ENCODE assay signal across 8 mouse cellular contexts in the genomic region with DNA sequence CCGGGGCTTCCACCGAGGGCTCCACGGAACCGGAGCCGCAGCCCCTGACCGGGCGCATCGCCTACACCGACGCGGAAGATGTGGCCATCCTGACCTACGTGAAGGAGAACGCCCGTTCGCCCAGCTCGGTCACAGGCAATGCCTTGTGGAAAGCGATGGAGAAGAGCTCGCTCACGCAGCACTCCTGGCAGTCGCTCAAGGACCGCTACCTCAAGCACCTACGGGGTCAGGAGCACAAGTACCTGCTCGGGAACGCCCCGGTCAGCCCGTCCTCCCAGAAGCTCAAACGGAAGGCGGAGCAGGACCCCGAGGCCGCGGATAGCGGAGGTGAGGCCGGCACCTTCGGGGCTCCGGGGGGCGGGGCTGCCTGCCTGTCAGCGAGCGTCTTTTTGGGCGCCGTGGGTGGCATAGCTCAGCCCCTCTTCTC. TPM values are rescaled to one million over a fixed set of nuclear protein-coding genes. Genes with fewer than 3 reads are reported as not detected.
DNase-seq lines count a peak whose midpoint lies in the region; ATAC-seq and TF ChIP-seq lines count a peak whose summit lies in the region.

No protein-coding gene starts in this region.

- peak; percentile 59 to 79 for DNase-seq in adrenal gland, adult (ENCODE audit: inconsistent age in 2 of 2, low spot score in 1 of 2)
- DNase-seq in embryo, embryonic 11 days, result peak; percentile 53
- peak; percentile 43 for DNase-seq in lung, embryonic 14.5 days

- 0% methylated on average over 40 of the region's 40 CpGs for WGBS in heart, embryonic 12.5 days
- under 1% methylated on average over 40 of the region's 40 CpGs for WGBS in kidney, embryonic 15.5 days
- under 1% methylated on average over 40 of the region's 40 CpGs for WGBS in lung, embryonic 14.5 days
- WGBS in neural tube, embryonic 14.5 days, result under 1% methylated on average over 39 of the region's 40 CpGs

- no peaks in the 10 kb centered on the region for H3K9me3 ChIP-seq in heart, embryonic 12.5 days (replicated peaks)
- no peaks in the 10 kb centered on the region for H3K9me3 ChIP-seq in kidney, embryonic 15.5 days (replicated peaks)
- H3K9me3 ChIP-seq in lung, embryonic 14.5 days (ENCODE audit: low read depth, low read length), result no peaks in the 10 kb centered on the region
- no peaks in the 10 kb centered on the region for H3K9me3 ChIP-seq in neural tube, embryonic 14.5 days (ENCODE audit: control insufficient read depth, low read length)

- H3K27ac ChIP-seq in heart, embryonic 12.5 days (ENCODE audit: poor library complexity, severe bottlenecking), result peak overlapping the region; percentile 68
- H3K27ac ChIP-seq in kidney, embryonic 15.5 days, result peak overlapping the region; percentile 88
- peak overlapping the region; percentile 71 for H3K27ac ChIP-seq in lung, embryonic 14.5 days (ENCODE audit: low read depth)
- peak overlapping the region; percentile 76 for H3K27ac ChIP-seq in neural tube, embryonic 14.5 days (ENCODE audit: low read depth, low read length)
- peak overlapping the region; percentile 73 for H3K27ac ChIP-seq in testis, adult 2 months (ENCODE audit: control insufficient read depth, insufficient read depth, low read depth, low read length)

- H3K79me3 ChIP-seq in C2C12 (ENCODE audit: low read depth), result peaks cover 55% of the 10 kb centered on the region

- no peak for TF ChIP-seq POLR2A in testis, adult 2 months (IDR thresholded peaks at IDR 0.05; ENCODE audit: control insufficient read depth, low read depth, low read length)

- H3K4me1 ChIP-seq in heart, embryonic 12.5 days (replicated peaks), result peaks cover 24% of the 10 kb centered on the region
- peaks cover 23% of the 10 kb centered on the region for H3K4me1 ChIP-seq in kidney, embryonic 15.5 days
- H3K4me1 ChIP-seq in lung, embryonic 14.5 days (ENCODE audit: insufficient read depth), result peaks cover 6% of the 10 kb centered on the region; the same call in 1 of the 2 replicates
- H3K4me1 ChIP-seq in neural tube, embryonic 14.5 days (ENCODE audit: control insufficient read depth, insufficient read depth, low read length), result peaks cover 18% of the 10 kb centered on the region
- H3K4me1 ChIP-seq in testis, adult 2 months (ENCODE audit: control insufficient read depth, insufficient read depth, low read length), result no peaks in the 10 kb centered on the region; the same call in 1 of the 2 replicates

- H3K79me2 ChIP-seq in C2C12 (ENCODE audit: control insufficient read depth, insufficient read depth), result peaks cover 66% of the 10 kb centered on the region

- peak; percentile 61 for ATAC-seq in heart, embryonic 12.5 days (ENCODE audit: insufficient number of reproducible peaks, low FRiP score)
- peak; percentile 80 for ATAC-seq in kidney, embryonic 15.5 days (replicated peaks; ENCODE audit: low FRiP score)
- ATAC-seq in lung, embryonic 14.5 days (ENCODE audit: insufficient read depth), result no peak; the same call in 1 of the 2 replicates
- ATAC-seq in neural tube, embryonic 14.5 days (ENCODE audit: low read depth), result peak; percentile 41; the same call in 1 of the 2 replicates

- H3K27me3 ChIP-seq in C2C12 (ENCODE audit: control insufficient read depth, insufficient read depth, insufficient read length), result no peaks in the 10 kb centered on the region
- no peaks in the 10 kb centered on the region for H3K27me3 ChIP-seq in heart, embryonic 12.5 days (replicated peaks)
- H3K27me3 ChIP-seq in kidney, embryonic 15.5 days, result no peaks in the 10 kb centered on the region
- no peaks in the 10 kb centered on the region for H3K27me3 ChIP-seq in lung, embryonic 14.5 days (ENCODE audit: insufficient read depth, low read length)
- no peaks in the 10 kb centered on the region for H3K27me3 ChIP-seq in neural tube, embryonic 14.5 days (ENCODE audit: control insufficient read depth, insufficient read depth, low read length)
- no peaks in the 10 kb centered on the region for H3K27me3 ChIP-seq in testis, adult 2 months (ENCODE audit: control insufficient read depth, insufficient read depth, low read length)

- H3K9ac ChIP-seq in heart, embryonic 12.5 days, result peak overlapping the region; percentile 92
- H3K9ac ChIP-seq in kidney, embryonic 15.5 days, result peak overlapping the region; percentile 78
- peak overlapping the region; percentile 84 for H3K9ac ChIP-seq in lung, embryonic 14.5 days
- H3K9ac ChIP-seq in neural tube, embryonic 14.5 days (replicated peaks; ENCODE audit: low read depth, low read length), result peak overlapping the region; percentile 84

- no peak for TF ChIP-seq CTCF in C2C12 (IDR thresholded peaks at IDR 0.05; ENCODE audit: control insufficient read depth, insufficient read depth, insufficient read length)
- TF ChIP-seq CTCF in lung, embryonic 14.5 days (IDR thresholded peaks at IDR 0.05; ENCODE audit: low read depth), result no peak
- no peak for TF ChIP-seq CTCF in testis, adult 2 months (IDR thresholded peaks at IDR 0.05; ENCODE audit: control insufficient read depth, insufficient read depth, insufficient replicate concordance, low read depth, low read length)

- H3K4me3 ChIP-seq in C2C12 (ENCODE audit: insufficient read depth, poor library complexity, severe bottlenecking), result peak overlapping the region; percentile 78
- peak overlapping the region; percentile 91 for H3K4me3 ChIP-seq in heart, embryonic 12.5 days
- H3K4me3 ChIP-seq in kidney, embryonic 15.5 days (replicated peaks), result peak overlapping the region; percentile 85
- peak overlapping the region; percentile 93 for H3K4me3 ChIP-seq in lung, embryonic 14.5 days (ENCODE audit: low read depth, low read length)
- H3K4me3 ChIP-seq in neural tube, embryonic 14.5 days (ENCODE audit: low read depth, low read length), result peak overlapping the region; percentile 94
- peak overlapping the region; percentile 92 for H3K4me3 ChIP-seq in testis, adult 2 months (ENCODE audit: control insufficient read depth, low read depth, low read length)

- H3K36me3 ChIP-seq in C2C12 (ENCODE audit: control insufficient read depth, insufficient read depth), result peaks cover 13% of the 10 kb centered on the region
- H3K36me3 ChIP-seq in heart, embryonic 12.5 days, result peaks cover 13% of the 10 kb centered on the region
- peaks cover 34% of the 10 kb centered on the region for H3K36me3 ChIP-seq in kidney, embryonic 15.5 days
- H3K36me3 ChIP-seq in lung, embryonic 14.5 days (ENCODE audit: insufficient read depth), result peaks cover 21% of the 10 kb centered on the region; the same call in 1 of the 2 replicates
- H3K36me3 ChIP-seq in neural tube, embryonic 14.5 days (ENCODE audit: control insufficient read depth, insufficient read depth, low read length), result peaks cover 10% of the 10 kb centered on the region
- H3K36me3 ChIP-seq in testis, adult 2 months (ENCODE audit: control insufficient read depth, insufficient read depth, low read length), result peaks cover 1% of the 10 kb centered on the region; the same call in 1 of the 2 replicates

- H3K4me2 ChIP-seq in heart, embryonic 12.5 days, result peak overlapping the region; percentile 80
- H3K4me2 ChIP-seq in kidney, embryonic 15.5 days, result peak overlapping the region; percentile 95
- H3K4me2 ChIP-seq in lung, embryonic 14.5 days, result peak overlapping the region; percentile 88
- H3K4me2 ChIP-seq in neural tube, embryonic 14.5 days (ENCODE audit: low read depth, low read length), result peak overlapping the region; percentile 89

- H3ac ChIP-seq in C2C12 (ENCODE audit: control insufficient read depth, insufficient read length, low read depth), result peak overlapping the region; percentile 90

TF ChIP-seq in C2C12, 6 proteins besides CTCF, POLR2A, EP300 and RAD21:
- TF ChIP-seq MYOD1 (IDR thresholded peaks at IDR 0.05; ENCODE audit: control insufficient read depth, insufficient read length, low read depth) (no peak), MAX (IDR thresholded peaks at IDR 0.05) (no peak), CEBPB (IDR thresholded peaks at IDR 0.05; ENCODE audit: low read depth) (no peak), MYOG (IDR thresholded peaks at IDR 0.05; ENCODE audit: control insufficient read depth, extremely low read depth, insufficient read length) (no peak), USF1 (IDR thresholded peaks at IDR 0.05; ENCODE audit: low read depth) (no peak), FOSL1 (IDR thresholded peaks at IDR 0.05; ENCODE audit: insufficient read depth, low read length, poor library complexity, severe bottlenecking) (no peak)

RNA-seq across cellular contexts. Expression of a gene that starts 0.6 kb away (rescaled TPM):
- polyA plus RNA-seq in C2C12 (2012; fragmentation: generic; extraction: Trizol), result 5.8 TPM
- polyA plus RNA-seq in heart, embryonic 12.5 days (2016; fragmentation: Nextera tagmentation; extraction: Ambion mirVana), result 18.8 and 20.7 TPM in 2 replicates
- polyA plus RNA-seq in kidney, embryonic 15.5 days (2015; fragmentation: Nextera tagmentation; extraction: Ambion mirVana), result 23.9 and 27.6 TPM in 2 replicates
- 22.8 and 25.0 TPM in 2 replicates for polyA plus RNA-seq in lung, embryonic 14.5 days (2014; fragmentation: Nextera tagmentation; extraction: Ambion mirVana)
- 65.2 and 67.0 TPM in 2 replicates for polyA plus RNA-seq in neural tube, embryonic 14.5 days (2014; fragmentation: Nextera tagmentation; extraction: Ambion mirVana)
- 2.9 and 3.8 TPM in 2 replicates for polyA plus RNA-seq in testis, adult 2 months (2012; rRNA removed)

RNA-seq across cellular contexts. Expression of a gene that starts 0.7 kb away (rescaled TPM):
- 205 TPM for polyA plus RNA-seq in C2C12 (2012; fragmentation: generic; extraction: Trizol)
- 146 and 153 TPM in 2 replicates for polyA plus RNA-seq in heart, embryonic 12.5 days (2016; fragmentation: Nextera tagmentation; extraction: Ambion mirVana)
- 209 and 219 TPM in 2 replicates for polyA plus RNA-seq in kidney, embryonic 15.5 days (2015; fragmentation: Nextera tagmentation; extraction: Ambion mirVana)
- polyA plus RNA-seq in lung, embryonic 14.5 days (2014; fragmentation: Nextera tagmentation; extraction: Ambion mirVana), result 227 and 229 TPM in 2 replicates
- 186 and 197 TPM in 2 replicates for polyA plus RNA-seq in neural tube, embryonic 14.5 days (2014; fragmentation: Nextera tagmentation; extraction: Ambion mirVana)
- 59.9 and 60.4 TPM in 2 replicates for polyA plus RNA-seq in testis, adult 2 months (2012; rRNA removed)

RNA-seq across cellular contexts. Expression of a gene that starts 3.0 kb away (rescaled TPM):
- 0.23 TPM for polyA plus RNA-seq in C2C12 (2012; fragmentation: generic; extraction: Trizol)
- polyA plus RNA-seq in heart, embryonic 12.5 days (2016; fragmentation: Nextera tagmentation; extraction: Ambion mirVana), result 0.11 and 0.68 TPM in 2 replicates
- 0.12 and 0.73 TPM in 2 replicates for polyA plus RNA-seq in kidney, embryonic 15.5 days (2015; fragmentation: Nextera tagmentation; extraction: Ambion mirVana)
- 0.42 TPM in 1 of 2 replicates, not detected in the other for polyA plus RNA-seq in lung, embryonic 14.5 days (2014; fragmentation: Nextera tagmentation; extraction: Ambion mirVana)
- polyA plus RNA-seq in neural tube, embryonic 14.5 days (2014; fragmentation: Nextera tagmentation; extraction: Ambion mirVana), result 0.23 and 1.7 TPM in 2 replicates
- 0.06 TPM in 1 of 2 replicates, not detected in the other for polyA plus RNA-seq in testis, adult 2 months (2012; rRNA removed)

RNA-seq across cellular contexts. Expression of a gene that starts 19.7 kb away (rescaled TPM):
- 4.0 TPM for polyA plus RNA-seq in C2C12 (2012; fragmentation: generic; extraction: Trizol)
- 6.5 TPM in 2 replicates for polyA plus RNA-seq in heart, embryonic 12.5 days (2016; fragmentation: Nextera tagmentation; extraction: Ambion mirVana)
- polyA plus RNA-seq in kidney, embryonic 15.5 days (2015; fragmentation: Nextera tagmentation; extraction: Ambion mirVana), result 11.2 and 12.1 TPM in 2 replicates
- polyA plus RNA-seq in lung, embryonic 14.5 days (2014; fragmentation: Nextera tagmentation; extraction: Ambion mirVana), result 8.7 and 9.8 TPM in 2 replicates
- 7.2 and 8.5 TPM in 2 replicates for polyA plus RNA-seq in neural tube, embryonic 14.5 days (2014; fragmentation: Nextera tagmentation; extraction: Ambion mirVana)
- 4.5 and 5.3 TPM in 2 replicates for polyA plus RNA-seq in testis, adult 2 months (2012; rRNA removed)
